Mouse (Mus musculus): Measurements from ENCODE around the gene Gm11168. TPM values are rescaled to one million over a fixed set of nuclear protein-coding genes. Genes with fewer than 3 reads are reported as not detected.
"Not testable (repeated sequence)": the region's sequence is repeated elsewhere in the genome, so short reads cannot be mapped to it uniquely, and the experiment has no call there.

Gene Gm11168
- polyA plus RNA-seq (2015; fragmentation: Nextera tagmentation; extraction: Ambion mirVana) = 0.38 TPM in 1 of 2 replicates, not detected in the other

- H3K36me3 ChIP-seq (ENCODE audit: control insufficient read depth, insufficient read depth); H3K27me3 ChIP-seq (ENCODE audit: control insufficient read depth, insufficient read depth, low read length); ATAC-seq (replicated peaks; ENCODE audit: extremely low read depth, insufficient read depth, low FRiP score); H3K4me1 ChIP-seq (ENCODE audit: control insufficient read depth, insufficient read depth, low read length); H3K4me2 ChIP-seq (ENCODE audit: low read depth, low read length); H3K9me3 ChIP-seq (replicated peaks; ENCODE audit: control insufficient read depth, low read length); H3K4me3 ChIP-seq (ENCODE audit: low read length); H3K9ac ChIP-seq (ENCODE audit: low read length); H3K27ac ChIP-seq (ENCODE audit: low read length): not testable (repeated sequence)
- WGBS = 59% methylated on average over 6 of the region's 14 CpGs
Observed at GRCm38 (mm10) chr9:3002794-3003396, at the start of gene Gm11168. Gm11168 (plus strand) TSS chr9:3003346.

GRCm38 (mm10) chr9:3000445-3000972, 2.6 kb upstream of the Gm11168 start, which contains the start of gene Gm10722:
Gm10722 (plus strand) TSS chr9:3000922.
- not testable (repeated sequence) for H3K4me2 ChIP-seq (ENCODE audit: low read depth, low read length); H3K36me3 ChIP-seq (ENCODE audit: control insufficient read depth, insufficient read depth); H3K4me3 ChIP-seq (ENCODE audit: low read length); H3K9me3 ChIP-seq (replicated peaks; ENCODE audit: control insufficient read depth, low read length); H3K27ac ChIP-seq (ENCODE audit: low read length); ATAC-seq (replicated peaks; ENCODE audit: extremely low read depth, insufficient read depth, low FRiP score); H3K27me3 ChIP-seq (ENCODE audit: control insufficient read depth, insufficient read depth, low read length); H3K4me1 ChIP-seq (ENCODE audit: control insufficient read depth, insufficient read depth, low read length); H3K9ac ChIP-seq (ENCODE audit: low read length)
- 62% methylated on average over 12 of the region's 12 CpGs for WGBS

DNA sequence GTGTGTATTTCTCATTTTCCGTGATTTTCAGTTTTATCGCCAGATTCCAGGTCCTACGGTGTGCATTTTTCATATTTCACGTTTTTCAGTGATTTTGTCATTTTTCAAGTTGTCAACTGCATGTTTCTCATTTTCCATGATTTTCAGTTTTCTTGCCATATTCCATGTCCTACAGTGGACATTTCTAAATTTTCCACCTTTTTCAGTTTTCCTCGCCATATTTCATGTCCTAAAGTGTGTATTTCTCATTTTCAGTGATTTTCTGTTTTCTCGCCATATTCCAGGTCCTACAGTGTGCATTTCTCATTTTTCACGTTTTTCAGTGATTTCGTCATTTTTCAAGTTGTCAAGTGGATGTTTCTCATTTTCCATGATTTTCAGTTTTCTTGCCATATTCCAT, 2.1 kb upstream of the Gm11168 start:
- not testable (repeated sequence) for H3K36me3 ChIP-seq (ENCODE audit: control insufficient read depth, insufficient read depth); H3K4me1 ChIP-seq (ENCODE audit: control insufficient read depth, insufficient read depth, low read length); H3K4me2 ChIP-seq (ENCODE audit: low read depth, low read length); H3K27me3 ChIP-seq (ENCODE audit: control insufficient read depth, insufficient read depth, low read length); H3K9ac ChIP-seq (ENCODE audit: low read length); H3K27ac ChIP-seq (ENCODE audit: low read length); H3K9me3 ChIP-seq (replicated peaks; ENCODE audit: control insufficient read depth, low read length); H3K4me3 ChIP-seq (ENCODE audit: low read length); ATAC-seq (replicated peaks; ENCODE audit: extremely low read depth, insufficient read depth, low FRiP score)
- WGBS = 61% methylated on average over 8 of the region's 8 CpGs

DNA sequence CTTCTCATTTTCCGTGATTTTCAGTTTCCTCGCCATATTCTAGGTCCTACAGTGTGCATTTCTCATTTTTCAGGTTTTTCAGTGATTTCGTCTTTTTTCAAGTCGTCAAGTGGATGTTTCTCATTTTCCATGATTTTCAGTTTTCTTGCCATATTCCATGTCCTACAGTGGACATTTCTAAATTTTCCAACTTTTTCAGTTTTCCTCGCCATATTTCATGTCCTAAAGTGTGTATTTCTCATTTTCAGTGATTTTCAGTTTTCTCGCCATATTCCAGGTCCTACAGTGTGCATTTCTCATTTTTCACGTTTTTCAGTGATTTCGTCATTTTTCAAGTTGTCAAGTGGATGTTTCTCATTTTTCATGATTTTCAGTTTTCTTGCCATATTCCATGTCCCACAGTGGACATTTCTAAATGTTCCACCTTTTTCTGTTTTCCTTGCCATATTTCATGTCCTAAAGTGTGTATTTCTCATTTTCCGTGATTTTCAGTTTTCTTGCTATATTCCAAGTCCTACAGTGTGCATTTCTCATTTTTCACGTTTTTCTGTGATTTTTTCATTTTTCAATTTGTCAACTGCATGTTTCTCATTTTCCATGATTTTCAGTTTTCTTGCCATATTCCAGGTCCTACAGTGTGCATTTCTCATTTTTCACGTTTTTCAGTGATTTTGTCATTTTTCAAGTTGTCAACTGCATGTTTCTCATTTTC, 1.0 kb upstream of the Gm11168 start:
- H3K9me3 ChIP-seq (replicated peaks; ENCODE audit: control insufficient read depth, low read length); H3K27me3 ChIP-seq (ENCODE audit: control insufficient read depth, insufficient read depth, low read length); H3K4me1 ChIP-seq (ENCODE audit: control insufficient read depth, insufficient read depth, low read length); H3K4me2 ChIP-seq (ENCODE audit: low read depth, low read length); H3K4me3 ChIP-seq (ENCODE audit: low read length); H3K36me3 ChIP-seq (ENCODE audit: control insufficient read depth, insufficient read depth); H3K9ac ChIP-seq (ENCODE audit: low read length); H3K27ac ChIP-seq (ENCODE audit: low read length): not testable (repeated sequence)
- ATAC-seq (replicated peaks; ENCODE audit: extremely low read depth, insufficient read depth, low FRiP score) = peak; percentile 78
- WGBS = 55% methylated on average over 8 of the region's 11 CpGs

DNA sequence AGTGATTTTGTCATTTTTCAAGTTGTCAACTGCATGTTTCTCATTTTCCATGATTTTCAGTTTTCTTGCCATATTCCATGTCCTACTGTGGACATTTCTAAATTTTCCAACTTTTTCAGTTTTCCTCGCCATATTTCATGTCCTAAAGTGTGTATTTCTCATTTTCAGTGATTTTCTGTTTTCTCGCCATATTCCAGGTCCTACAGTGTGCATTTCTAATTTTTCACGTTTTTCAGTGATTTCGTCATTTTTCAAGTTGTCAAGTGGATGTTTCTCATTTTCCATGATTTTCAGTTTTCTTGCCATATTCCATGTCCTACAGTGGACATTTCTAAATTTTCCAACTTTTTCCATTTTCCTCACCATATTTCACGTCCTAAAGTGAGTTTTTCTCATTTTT, 3.0 kb downstream of the Gm11168 start:
- not testable (repeated sequence) for H3K4me1 ChIP-seq (ENCODE audit: control insufficient read depth, insufficient read depth, low read length); H3K9me3 ChIP-seq (replicated peaks; ENCODE audit: control insufficient read depth, low read length); ATAC-seq (replicated peaks; ENCODE audit: extremely low read depth, insufficient read depth, low FRiP score); H3K36me3 ChIP-seq (ENCODE audit: control insufficient read depth, insufficient read depth); H3K4me3 ChIP-seq (ENCODE audit: low read length); H3K9ac ChIP-seq (ENCODE audit: low read length); H3K27ac ChIP-seq (ENCODE audit: low read length); H3K27me3 ChIP-seq (ENCODE audit: control insufficient read depth, insufficient read depth, low read length); H3K4me2 ChIP-seq (ENCODE audit: low read depth, low read length)
- WGBS = 79% methylated on average over 1 of the region's 5 CpGs

DNA sequence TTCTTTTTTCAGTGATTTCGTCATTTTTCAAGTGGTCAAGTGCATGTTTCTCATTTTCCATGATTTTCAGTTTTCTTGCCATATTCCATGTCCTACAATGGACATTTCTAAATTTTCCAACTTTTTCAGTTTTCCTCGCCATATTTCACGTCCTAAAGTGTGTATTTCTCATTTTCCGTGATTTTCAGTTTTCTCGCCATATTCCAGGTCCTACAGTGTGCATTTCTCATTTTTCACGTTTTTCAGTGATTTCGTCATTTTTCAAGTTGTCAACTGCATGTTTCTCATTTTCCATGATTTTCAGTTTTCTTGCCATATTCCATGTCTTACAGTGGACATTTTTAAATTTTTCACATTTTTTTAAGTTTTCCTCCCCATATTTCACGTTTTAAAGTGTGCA, 3.5 kb downstream of the Gm11168 start:
- H3K27ac ChIP-seq (ENCODE audit: low read length); H3K36me3 ChIP-seq (ENCODE audit: control insufficient read depth, insufficient read depth); H3K4me2 ChIP-seq (ENCODE audit: low read depth, low read length); H3K4me3 ChIP-seq (ENCODE audit: low read length); H3K4me1 ChIP-seq (ENCODE audit: control insufficient read depth, insufficient read depth, low read length); H3K9ac ChIP-seq (ENCODE audit: low read length); H3K9me3 ChIP-seq (replicated peaks; ENCODE audit: control insufficient read depth, low read length); H3K27me3 ChIP-seq (ENCODE audit: control insufficient read depth, insufficient read depth, low read length): not testable (repeated sequence)
- 72% methylated on average over 8 of the region's 8 CpGs for WGBS
- peak; percentile 53 for ATAC-seq (replicated peaks; ENCODE audit: extremely low read depth, insufficient read depth, low FRiP score)

- not testable (repeated sequence) for H3K4me2 ChIP-seq (ENCODE audit: low read depth, low read length); H3K9ac ChIP-seq (ENCODE audit: low read length); H3K27me3 ChIP-seq (ENCODE audit: control insufficient read depth, insufficient read depth, low read length); H3K36me3 ChIP-seq (ENCODE audit: control insufficient read depth, insufficient read depth); H3K9me3 ChIP-seq (replicated peaks; ENCODE audit: control insufficient read depth, low read length); H3K4me3 ChIP-seq (ENCODE audit: low read length); H3K4me1 ChIP-seq (ENCODE audit: control insufficient read depth, insufficient read depth, low read length); ATAC-seq (replicated peaks; ENCODE audit: extremely low read depth, insufficient read depth, low FRiP score); H3K27ac ChIP-seq (ENCODE audit: low read length)
- WGBS = 71% methylated on average over 6 of the region's 9 CpGs
Observed at GRCm38 (mm10) chr9:3007272-3007671, 4.1 kb downstream of the Gm11168 start.

DNA sequence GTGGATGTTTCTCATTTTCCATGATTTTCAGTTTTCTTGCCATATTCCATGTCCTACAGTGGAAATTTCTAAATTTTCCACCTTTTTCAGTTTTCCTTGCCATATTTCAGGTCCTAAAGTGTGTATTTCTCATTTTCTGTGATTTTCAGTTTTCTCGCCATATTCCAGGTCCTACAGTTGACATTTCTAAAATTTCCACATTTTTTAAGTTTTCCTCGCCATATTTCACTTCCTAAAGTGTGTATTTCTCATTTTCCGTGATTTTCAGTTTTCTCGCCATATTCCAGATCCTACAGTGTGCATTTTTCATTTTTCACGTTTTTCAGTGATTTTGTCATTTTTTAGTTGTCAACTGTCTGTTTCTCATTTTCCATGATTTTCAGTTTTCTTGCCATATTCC, 6.2 kb downstream of the Gm11168 start:
- not testable (repeated sequence) for H3K27me3 ChIP-seq (ENCODE audit: control insufficient read depth, insufficient read depth, low read length); H3K4me1 ChIP-seq (ENCODE audit: control insufficient read depth, insufficient read depth, low read length); H3K9me3 ChIP-seq (replicated peaks; ENCODE audit: control insufficient read depth, low read length); H3K27ac ChIP-seq (ENCODE audit: low read length); H3K9ac ChIP-seq (ENCODE audit: low read length); H3K4me2 ChIP-seq (ENCODE audit: low read depth, low read length); H3K4me3 ChIP-seq (ENCODE audit: low read length); H3K36me3 ChIP-seq (ENCODE audit: control insufficient read depth, insufficient read depth)
- peak; percentile 38; the same call in 1 of the 2 replicates for ATAC-seq (replicated peaks; ENCODE audit: extremely low read depth, insufficient read depth, low FRiP score)
- WGBS = no CpG with 5 or more reads among the region's 5 CpGs

GRCm38 (mm10) chr9:3012054-3012621, 9.0 kb downstream of the Gm11168 start:
- H3K36me3 ChIP-seq (ENCODE audit: control insufficient read depth, insufficient read depth); ATAC-seq (replicated peaks; ENCODE audit: extremely low read depth, insufficient read depth, low FRiP score); H3K9ac ChIP-seq (ENCODE audit: low read length); H3K9me3 ChIP-seq (replicated peaks; ENCODE audit: control insufficient read depth, low read length); H3K4me2 ChIP-seq (ENCODE audit: low read depth, low read length); H3K4me1 ChIP-seq (ENCODE audit: control insufficient read depth, insufficient read depth, low read length); H3K27me3 ChIP-seq (ENCODE audit: control insufficient read depth, insufficient read depth, low read length); H3K4me3 ChIP-seq (ENCODE audit: low read length); H3K27ac ChIP-seq (ENCODE audit: low read length): not testable (repeated sequence)
- 84% methylated on average over 2 of the region's 7 CpGs for WGBS

Measured in heart, embryonic 16.5 days (tissue).